Mouse (Mus musculus): ENCODE measurements at regions not wholly inside any gene's neighbourhood (a gene's known extent, or its start where the extent isn't known, plus 50 kb on each side); places are given as distances from the start of the nearest gene placed in this dataset.

DNA sequence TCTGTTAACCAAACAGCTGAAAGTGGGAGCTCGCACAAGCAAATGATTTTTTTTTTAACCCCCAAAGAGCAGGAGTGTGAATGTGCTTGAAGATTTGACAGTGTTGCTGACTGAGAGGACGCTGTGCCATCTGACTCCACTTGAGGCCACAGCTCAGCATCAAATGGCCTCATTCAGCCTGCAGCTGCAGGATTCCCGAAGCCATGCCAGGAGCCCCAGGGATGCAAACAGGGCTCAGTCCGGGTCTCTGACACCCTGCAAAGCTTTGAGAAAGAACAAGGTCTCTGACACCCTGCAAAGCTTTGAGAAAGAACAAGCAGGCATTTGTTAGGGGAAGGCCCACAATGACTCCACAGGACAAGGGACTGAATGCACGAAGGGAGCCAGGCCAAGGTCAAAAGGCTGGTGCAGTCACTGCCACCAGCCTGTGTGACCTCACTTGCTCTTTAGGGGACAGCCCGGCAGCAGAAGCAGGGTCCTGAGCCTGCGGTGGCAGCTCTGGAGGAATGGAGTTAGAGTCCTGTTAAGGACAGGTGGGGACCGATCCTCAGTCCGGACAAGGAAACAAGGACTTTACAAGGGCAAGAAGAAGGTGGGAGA lies 151.1 kb upstream of the Phyhipl start:
- Histone ChIP-seq H3K27me3 (no peaks in the 10 kb centered on the region), H3K36me3 (no peaks in the 10 kb centered on the region), H3K9me3 (no peaks in the 10 kb centered on the region), H3K27ac (no peak overlapping the region), H3K4me2 (no peak overlapping the region), H3K4me3 (no peak overlapping the region), H3K9ac (no peak overlapping the region), H3K4me1 (no peaks in the 10 kb centered on the region)
- ATAC-seq (ENCODE audit: insufficient number of reproducible peaks, low FRiP score, low TSS enrichment, low read depth) = no peak
- 56% methylated on average over 9 of the region's 9 CpGs for WGBS

DNA sequence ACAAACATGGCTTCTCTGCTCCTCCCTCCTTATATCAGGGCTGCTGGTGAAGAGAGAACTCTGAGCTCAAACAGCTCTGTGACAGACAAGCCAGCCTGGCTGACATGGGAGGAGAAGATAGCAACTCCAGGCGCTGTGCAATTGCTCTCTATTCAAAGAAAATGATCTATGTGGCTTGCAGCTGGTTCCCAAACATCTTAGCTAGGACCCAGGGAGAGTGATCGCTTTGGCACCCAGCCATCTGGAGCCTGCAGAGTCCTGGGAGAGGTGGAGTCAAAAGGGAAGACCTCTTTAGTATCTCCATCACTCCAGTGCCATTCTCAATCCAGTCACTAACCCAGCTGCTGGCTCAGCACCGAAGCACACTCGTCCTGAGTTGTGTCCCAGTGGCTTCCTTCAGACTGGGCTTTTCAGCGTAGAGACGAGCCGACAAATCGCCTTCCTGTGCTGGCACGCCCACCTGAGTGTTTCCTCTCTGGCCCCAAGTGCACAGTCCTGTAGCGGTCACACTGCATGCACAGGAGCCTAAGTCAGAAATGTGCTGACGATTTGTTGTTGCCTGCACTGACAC lies 145.1 kb upstream of the Phyhipl start:
- no peak overlapping the region for H3K4me3 ChIP-seq
- H3K9me3 ChIP-seq = no peaks in the 10 kb centered on the region
- 0 out of 2 replicates have a peak, but pooled peaks cover 2% of the 10 kb centered on the region for H3K4me1 ChIP-seq
- H3K27me3 ChIP-seq = no peaks in the 10 kb centered on the region
- ATAC-seq (ENCODE audit: insufficient number of reproducible peaks, low FRiP score, low TSS enrichment, low read depth) = no peak
- H3K4me2 ChIP-seq = no peak overlapping the region
- no peaks in the 10 kb centered on the region for H3K36me3 ChIP-seq
- WGBS = 56% methylated on average over 11 of the region's 11 CpGs
- no peak overlapping the region for H3K9ac ChIP-seq
- no peak overlapping the region for H3K27ac ChIP-seq

DNA sequence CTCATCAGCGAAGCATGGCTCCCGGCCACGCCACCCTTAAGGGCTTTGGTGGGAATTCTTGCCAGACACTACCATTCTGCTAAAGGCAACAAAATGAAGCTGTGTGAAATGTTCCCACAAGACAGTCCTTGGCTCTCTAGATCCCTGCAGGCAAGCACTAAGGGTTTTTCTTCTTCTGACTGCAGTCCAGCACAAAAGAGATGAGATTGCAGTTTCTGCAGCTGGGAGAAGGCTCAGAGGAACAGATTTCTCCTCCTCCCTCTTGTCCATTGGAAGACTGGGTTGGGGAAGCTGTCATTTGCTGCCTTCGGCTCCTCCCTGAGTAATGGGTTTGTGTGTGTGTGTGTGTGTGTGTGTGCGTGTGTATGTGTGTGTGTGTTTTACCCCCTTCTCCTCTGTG lies 144.1 kb upstream of the Phyhipl start:
- WGBS = 84% methylated on average over 4 of the region's 5 CpGs
- Histone ChIP-seq H3K27me3 (no peaks in the 10 kb centered on the region), H3K4me1 (0 out of 2 replicates have a peak, but pooled peaks cover 2% of the 10 kb centered on the region), H3K9ac (no peak overlapping the region), H3K4me3 (no peak overlapping the region), H3K9me3 (no peaks in the 10 kb centered on the region), H3K27ac (no peak overlapping the region), H3K4me2 (no peak overlapping the region), H3K36me3 (no peaks in the 10 kb centered on the region)
- ATAC-seq (ENCODE audit: insufficient number of reproducible peaks, low FRiP score, low TSS enrichment, low read depth) = no peak

- H3K4me2 ChIP-seq = no peak overlapping the region
- no peak for ATAC-seq (ENCODE audit: insufficient number of reproducible peaks, low FRiP score, low TSS enrichment, low read depth)
- no peak overlapping the region for H3K27ac ChIP-seq
Measured at GRCm38 (mm10) chr10:70799191-70799742, 143.5 kb upstream of the Phyhipl start.

GRCm38 (mm10) chr10:70788814-70789452 lies 133.2 kb upstream of the Phyhipl start:
- H3K4me1 ChIP-seq = no peaks in the 10 kb centered on the region
- H3K27ac ChIP-seq = no peak overlapping the region
- no peak overlapping the region for H3K4me3 ChIP-seq
- H3K36me3 ChIP-seq = no peaks in the 10 kb centered on the region
- no peaks in the 10 kb centered on the region for H3K9me3 ChIP-seq
- no peak overlapping the region for H3K9ac ChIP-seq
- H3K27me3 ChIP-seq = no peaks in the 10 kb centered on the region
- WGBS = 49% methylated on average over 7 of the region's 7 CpGs
- no peak for ATAC-seq (ENCODE audit: insufficient number of reproducible peaks, low FRiP score, low TSS enrichment, low read depth)
- H3K4me2 ChIP-seq = no peak overlapping the region

More at GRCm38 (mm10) chr10:70799191-70799742, 143.5 kb upstream of the Phyhipl start:
- Histone ChIP-seq H3K4me1 (0 out of 2 replicates have a peak, but pooled peaks cover 2% of the 10 kb centered on the region), H3K9ac (no peak overlapping the region), H3K4me3 (no peak overlapping the region), H3K9me3 (no peaks in the 10 kb centered on the region), H3K36me3 (no peaks in the 10 kb centered on the region), H3K27me3 (no peaks in the 10 kb centered on the region)
- 77% methylated on average over 11 of the region's 11 CpGs for WGBS

GRCm38 (mm10) chr10:70781036-70781435 lies 125.3 kb upstream of the Phyhipl start:
- no peak overlapping the region for H3K4me2 ChIP-seq
- H3K27me3 ChIP-seq = no peaks in the 10 kb centered on the region
- H3K9me3 ChIP-seq = no peaks in the 10 kb centered on the region
- WGBS = 94% methylated on average over 3 of the region's 3 CpGs
- no peak overlapping the region for H3K4me3 ChIP-seq
- H3K9ac ChIP-seq = no peak overlapping the region
- ATAC-seq (ENCODE audit: insufficient number of reproducible peaks, low FRiP score, low TSS enrichment, low read depth) = no peak
- H3K4me1 ChIP-seq = no peaks in the 10 kb centered on the region
- H3K36me3 ChIP-seq = no peaks in the 10 kb centered on the region
- H3K27ac ChIP-seq = no peak overlapping the region

DNA sequence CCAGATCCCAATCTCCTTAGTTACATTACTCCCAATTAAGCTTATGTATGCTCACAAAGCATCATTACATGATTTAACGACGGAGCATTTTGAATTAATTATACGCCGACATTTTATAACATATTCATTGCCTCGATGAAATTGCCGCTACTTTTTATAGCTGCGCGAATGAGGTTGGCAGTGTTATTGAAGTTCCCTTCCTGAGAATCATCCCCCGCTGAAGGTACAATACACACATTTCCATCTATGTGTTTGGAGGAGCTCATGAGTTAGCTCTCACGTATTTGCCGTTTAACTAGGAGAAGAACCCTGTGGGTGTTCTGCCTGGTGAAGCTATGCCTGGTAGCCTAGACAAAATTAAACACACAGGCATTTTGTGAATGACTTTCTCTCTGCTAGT lies 122.8 kb upstream of the Phyhipl start:
- H3K36me3 ChIP-seq = no peaks in the 10 kb centered on the region

GRCm38 (mm10) chr10:70774571-70774970 lies 118.8 kb upstream of the Phyhipl start:
- no peak for ATAC-seq (ENCODE audit: insufficient number of reproducible peaks, low FRiP score, low TSS enrichment, low read depth)
- Histone ChIP-seq H3K4me2 (no peak overlapping the region), H3K9me3 (no peaks in the 10 kb centered on the region), H3K36me3 (no peaks in the 10 kb centered on the region), H3K27ac (no peak overlapping the region), H3K27me3 (no peaks in the 10 kb centered on the region), H3K4me3 (no peak overlapping the region), H3K9ac (no peak overlapping the region), H3K4me1 (no peaks in the 10 kb centered on the region)
- 70% methylated on average over 2 of the region's 2 CpGs for WGBS

More for the DNA sequence above, 122.8 kb upstream of the Phyhipl start:
- no peaks in the 10 kb centered on the region for H3K4me1 ChIP-seq
- H3K9me3 ChIP-seq = no peaks in the 10 kb centered on the region
- H3K4me3 ChIP-seq = no peak overlapping the region
- H3K9ac ChIP-seq = no peak overlapping the region
- no peak overlapping the region for H3K4me2 ChIP-seq
- H3K27me3 ChIP-seq = no peaks in the 10 kb centered on the region
- H3K27ac ChIP-seq = no peak overlapping the region
- no peak for ATAC-seq (ENCODE audit: insufficient number of reproducible peaks, low FRiP score, low TSS enrichment, low read depth)
- 59% methylated on average over 11 of the region's 11 CpGs for WGBS

- H3K27me3 ChIP-seq = no peaks in the 10 kb centered on the region
Measured at GRCm38 (mm10) chr10:70774159-70774558, 118.4 kb upstream of the Phyhipl start.

GRCm38 (mm10) chr10:70767461-70767860 lies 111.7 kb upstream of the Phyhipl start:
- no peak for ATAC-seq (ENCODE audit: insufficient number of reproducible peaks, low FRiP score, low TSS enrichment, low read depth)
- 89% methylated on average over 7 of the region's 7 CpGs for WGBS

More at GRCm38 (mm10) chr10:70774159-70774558, 118.4 kb upstream of the Phyhipl start:
- Histone ChIP-seq H3K9me3 (no peaks in the 10 kb centered on the region), H3K4me3 (no peak overlapping the region), H3K27ac (no peak overlapping the region), H3K9ac (no peak overlapping the region), H3K36me3 (no peaks in the 10 kb centered on the region), H3K4me1 (no peaks in the 10 kb centered on the region), H3K4me2 (no peak overlapping the region)
- ATAC-seq (ENCODE audit: insufficient number of reproducible peaks, low FRiP score, low TSS enrichment, low read depth) = no peak
- WGBS = 83% methylated on average over 3 of the region's 4 CpGs

DNA sequence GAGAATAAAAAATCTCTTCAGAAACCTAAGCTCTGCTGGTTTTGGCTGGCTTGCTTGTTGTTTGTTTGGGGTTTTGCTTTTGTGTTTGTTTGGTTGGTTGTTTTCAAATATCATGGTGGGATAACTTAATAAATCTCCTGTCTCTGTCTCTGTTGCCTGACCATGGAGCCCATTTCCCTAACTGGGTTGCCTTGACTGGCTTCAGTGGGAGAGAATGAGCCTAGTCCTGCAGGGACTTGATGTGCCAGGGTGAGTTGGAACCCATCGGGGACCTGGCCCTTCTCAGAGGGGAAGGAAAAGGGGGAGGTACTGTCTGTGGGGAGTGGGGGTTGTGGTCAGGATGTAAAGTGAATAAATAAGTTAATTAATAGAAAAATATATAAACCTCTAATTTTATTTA lies 111.1 kb upstream of the Phyhipl start:
- 92% methylated on average over 1 of the region's 1 CpGs for WGBS
- Histone ChIP-seq H3K9me3 (no peaks in the 10 kb centered on the region), H3K4me1 (no peaks in the 10 kb centered on the region), H3K36me3 (no peaks in the 10 kb centered on the region), H3K9ac (no peak overlapping the region), H3K4me3 (no peak overlapping the region), H3K27ac (no peak overlapping the region), H3K27me3 (no peaks in the 10 kb centered on the region), H3K4me2 (no peak overlapping the region)
- ATAC-seq (ENCODE audit: insufficient number of reproducible peaks, low FRiP score, low TSS enrichment, low read depth) = no peak

More at GRCm38 (mm10) chr10:70767461-70767860, 111.7 kb upstream of the Phyhipl start:
- H3K27ac ChIP-seq = no peak overlapping the region
- H3K9me3 ChIP-seq = no peaks in the 10 kb centered on the region
- H3K9ac ChIP-seq = no peak overlapping the region
- no peak overlapping the region for H3K4me3 ChIP-seq
- no peaks in the 10 kb centered on the region for H3K36me3 ChIP-seq
- no peaks in the 10 kb centered on the region for H3K27me3 ChIP-seq
- H3K4me1 ChIP-seq = no peaks in the 10 kb centered on the region
- H3K4me2 ChIP-seq = no peak overlapping the region

GRCm38 (mm10) chr10:70766450-70766849 lies 110.7 kb upstream of the Phyhipl start:
- WGBS = 72% methylated on average over 8 of the region's 8 CpGs
- Histone ChIP-seq H3K27me3 (no peaks in the 10 kb centered on the region), H3K4me2 (no peak overlapping the region), H3K27ac (no peak overlapping the region), H3K4me1 (no peaks in the 10 kb centered on the region), H3K36me3 (no peaks in the 10 kb centered on the region), H3K9me3 (no peaks in the 10 kb centered on the region), H3K9ac (no peak overlapping the region), H3K4me3 (no peak overlapping the region)
- no peak for ATAC-seq (ENCODE audit: insufficient number of reproducible peaks, low FRiP score, low TSS enrichment, low read depth)

Data from limb, embryonic 15.5 days (tissue).